Mouse (Mus musculus) midbrain, postnatal 0 days (tissue): ENCODE data around the gene Rad51b. TPM values are rescaled to one million over a fixed set of nuclear protein-coding genes. Genes with fewer than 3 reads are reported as not detected.

ENCODE experiments used
- ATAC-seq: fragments of 200-750 bp; cut with Nextera tagmentation; 2 replicates; pipeline ENCODE4 v1.8.0; 2017; ENCODE audit warnings: moderate number of reproducible peaks, mild to moderate bottlenecking, moderate TSS enrichment, moderate library complexity; ENCODE audit not compliant: low FRiP score
- DNase-seq: peaks from one replicate; pipeline ENCODE4 v3.0.0-alpha.2; 2015; ENCODE audit warnings: low spot score
- H3K27ac ChIP-seq: fragments of 300-500 bp; sonication (generic); 2 replicates; pipeline ENCODE4 v1.5.1; 2014; ENCODE audit warnings: low read depth, mild to moderate bottlenecking, low read length, mixed read lengths
- H3K27me3 ChIP-seq: fragments of 300-500 bp; sonication (generic); 2 replicates; pipeline ENCODE4 v1.6.1; 2014; ENCODE audit warnings: low read length, control low read depth, mixed read lengths; ENCODE audit not compliant: insufficient read depth
- H3K36me3 ChIP-seq: fragments of 300-500 bp; sonication (generic); 2 replicates; pipeline ENCODE4 v1.6.1; 2014; ENCODE audit warnings: low read length, control low read depth, mixed read lengths; ENCODE audit not compliant: insufficient read depth
- H3K4me1 ChIP-seq: fragments of 300-500 bp; sonication (generic); 2 replicates; pipeline ENCODE4 v1.6.1; 2014; ENCODE audit warnings: mild to moderate bottlenecking, control low read depth, antibody characterized with exemption, low read length, mixed read lengths; ENCODE audit not compliant: insufficient read depth
- H3K4me2 ChIP-seq: fragments of 300-500 bp; sonication (generic); 2 replicates; pipeline ENCODE4 v1.6.1; 2014; ENCODE audit warnings: low read depth, mild to moderate bottlenecking, low read length, mixed read lengths; ENCODE audit not compliant: poor library complexity, severe bottlenecking
- H3K4me3 ChIP-seq: fragments of 300-500 bp; sonication (generic); 2 replicates; pipeline ENCODE4 v1.5.1; 2014; ENCODE audit warnings: low read depth, mild to moderate bottlenecking, low read length, moderate library complexity
- H3K9ac ChIP-seq: fragments of 300-500 bp; sonication (generic); replicated peaks from 2 replicates; pipeline ENCODE4 v1.6.1; 2014; ENCODE audit warnings: mild to moderate bottlenecking, low read length, moderate library complexity, mixed read lengths; ENCODE audit not compliant: poor library complexity, severe bottlenecking
- H3K9me3 ChIP-seq: fragments of 300-500 bp; sonication (generic); 2 replicates; pipeline ENCODE4 v1.6.1; 2016; ENCODE audit warnings: low read length, control low read depth
- CTCF ChIP-seq: IDR thresholded peaks from 2 replicates; pipeline ENCODE4 v1.5.1; 2016; ENCODE audit warnings: antibody characterized with exemption, mild to moderate bottlenecking
- WGBS: fragments of 180-500 bp; shearing (Covaris S2); extraction: QIAGEN DNeasy Blood & Tissue Kit; methylation state at CpG from one replicate; pipeline ENCODE4 v1.1.7; 2014; 5-methylcytosine and 5-hydroxymethylcytosine counted together
- polyA plus RNA-seq: library from polyadenylated mRNA; unstranded; fragments of >200 nt; fragmentation: Nextera tagmentation; extraction: Ambion mirVana; gene quantifications from 2 replicates; pipeline ENCODE4 v1.2.1, GENCODE M21; 2015
- total RNA-seq: library from RNA; depleted of rRNA; stranded (reverse); fragments of >200 nt; gene quantifications from 2 replicates; pipeline ENCODE4 v1.2.3, GENCODE M21; 2014

Rad51b gene
- total and polyA plus RNA-seq, 2 experiments from 2014 or later = 0.22 to 0.74 TPM

DNA sequence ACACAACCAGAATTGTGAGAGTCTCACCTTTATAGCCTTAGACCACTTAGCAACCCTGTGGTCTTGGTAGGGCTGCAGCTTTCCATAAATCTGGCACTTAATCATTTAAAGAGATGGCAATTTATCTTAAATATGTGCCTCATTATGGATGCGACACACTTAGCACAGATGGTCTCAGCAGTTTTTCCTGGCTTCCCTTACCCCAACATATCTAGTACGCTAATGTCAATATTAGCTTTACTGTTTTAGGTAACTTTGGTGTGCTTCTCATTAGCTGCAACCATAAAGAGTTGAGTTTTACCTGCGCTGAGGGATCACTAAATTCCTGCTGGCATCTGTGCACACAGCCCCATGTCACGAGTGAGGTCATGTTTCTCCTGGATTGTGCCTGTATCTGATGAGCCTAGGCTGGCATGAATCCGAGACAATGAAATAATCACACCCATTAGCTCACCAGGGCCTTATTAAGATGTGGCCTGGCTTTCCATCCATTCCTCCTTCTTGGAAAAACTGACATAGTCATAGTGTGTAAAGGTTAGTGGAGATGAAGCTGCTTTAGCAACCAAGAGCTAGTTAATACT, 432.9 kb downstream of the Rad51b start:
- ATAC-seq (no peak), DNase-seq (no peak)
- H3K4me3 ChIP-seq = no peak overlapping the region
- H3K27me3 ChIP-seq = no peaks in the 10 kb centered on the region
- no peak for TF ChIP-seq CTCF
- peaks cover 8% of the 10 kb centered on the region; the same call in 1 of the 2 replicates for H3K9me3 ChIP-seq
- H3K9ac ChIP-seq = no peak overlapping the region
- no peaks in the 10 kb centered on the region for H3K36me3 ChIP-seq
- no peak overlapping the region for H3K27ac ChIP-seq
- 83% methylated on average over 5 of the region's 5 CpGs for WGBS
- no peak overlapping the region for H3K4me2 ChIP-seq
- H3K4me1 ChIP-seq = no peaks in the 10 kb centered on the region

DNA sequence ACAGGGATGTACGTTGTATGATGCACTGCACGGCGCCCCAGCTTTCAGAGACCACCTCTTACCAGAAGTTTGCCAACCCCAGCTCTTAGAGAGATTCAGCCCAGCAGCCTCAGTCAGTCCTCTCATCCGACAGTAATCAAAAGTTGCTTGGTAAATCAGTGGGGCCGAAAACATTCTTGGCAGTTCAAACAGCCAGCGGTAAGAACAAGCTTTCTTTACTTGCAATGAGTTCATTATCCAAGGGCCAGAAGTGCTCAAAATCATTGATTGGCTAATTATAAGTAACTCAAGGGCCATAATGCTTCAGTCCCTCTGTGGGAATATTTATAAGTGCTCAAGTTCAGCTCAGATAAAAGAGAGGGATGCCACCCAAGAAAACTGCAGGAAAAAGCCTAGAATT, 434.8 kb downstream of the Rad51b start:
- no peak for TF ChIP-seq CTCF
- Histone ChIP-seq H3K4me1 (no peaks in the 10 kb centered on the region), H3K4me3 (no peak overlapping the region), H3K36me3 (no peaks in the 10 kb centered on the region), H3K27me3 (no peaks in the 10 kb centered on the region), H3K27ac (no peak overlapping the region), H3K4me2 (no peak overlapping the region), H3K9me3 (peaks cover 8% of the 10 kb centered on the region; the same call in 1 of the 2 replicates), H3K9ac (no peak overlapping the region)
- DNase-seq (peak; percentile 49), ATAC-seq (no peak)
- 75% methylated on average over 6 of the region's 6 CpGs for WGBS

DNA sequence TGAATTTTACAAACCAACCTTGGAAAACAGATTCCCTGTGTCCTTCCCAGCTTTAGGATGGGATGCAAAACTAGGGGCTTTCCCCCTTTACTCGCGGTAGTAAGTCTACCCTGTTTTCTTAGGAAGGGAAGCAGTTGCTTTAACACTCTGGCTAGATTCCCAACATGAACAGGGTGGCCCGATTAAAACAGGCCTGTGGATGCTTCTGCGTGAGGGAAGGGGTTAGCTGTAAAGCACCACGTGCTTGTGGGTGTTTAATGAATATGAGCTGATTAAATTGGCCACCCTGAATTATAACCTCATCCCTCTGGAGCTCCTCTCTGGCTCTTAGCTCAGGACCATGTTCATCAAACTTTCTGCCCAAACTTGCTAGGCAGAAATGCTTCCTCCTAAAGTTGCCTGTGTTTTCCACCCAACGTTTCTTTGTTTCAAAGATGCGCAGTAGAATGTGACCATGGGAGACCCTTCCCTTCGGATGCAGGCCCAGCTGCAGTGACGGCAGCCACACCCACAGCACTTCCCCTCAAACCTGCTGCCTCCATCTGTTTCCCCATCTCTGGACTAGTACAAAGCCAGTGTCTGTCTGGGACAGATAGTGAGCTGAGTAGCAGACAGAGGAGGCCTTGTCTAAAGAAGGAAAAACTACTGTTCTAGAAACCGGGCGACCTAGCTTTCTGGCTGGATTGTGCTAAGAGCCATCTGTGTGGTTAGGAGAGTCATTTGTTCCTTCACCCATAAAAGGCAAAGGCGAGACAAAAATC, 435.5 kb downstream of the Rad51b start:
- no peak for ATAC-seq
- H3K27ac ChIP-seq = no peak overlapping the region; the same call in 1 of the 2 replicates

DNA sequence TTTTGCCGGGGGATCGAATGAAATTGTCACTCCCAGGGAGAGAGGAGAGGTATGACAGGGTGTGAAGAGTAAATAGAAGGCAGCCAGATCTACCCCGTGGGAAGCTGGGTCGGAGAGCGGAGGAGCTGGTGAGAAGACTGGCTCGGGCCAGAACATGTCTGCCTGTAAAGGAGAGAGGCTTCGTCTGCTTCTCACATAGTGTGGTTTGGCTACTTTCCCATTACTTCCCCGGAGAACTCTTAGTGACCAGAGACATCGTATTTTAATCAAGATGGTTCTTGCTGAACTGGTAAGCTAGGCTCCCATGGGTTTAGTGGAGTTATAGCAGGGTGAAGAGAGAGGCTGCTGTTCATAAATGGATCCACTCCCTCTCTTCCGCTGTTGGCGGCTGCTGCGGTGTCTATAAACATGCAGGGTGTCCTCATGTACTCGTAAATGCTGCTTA, 438.3 kb downstream of the Rad51b start:
- no peaks in the 10 kb centered on the region for H3K9me3 ChIP-seq
- H3K4me1 ChIP-seq = no peaks in the 10 kb centered on the region
- no peaks in the 10 kb centered on the region for H3K36me3 ChIP-seq
- DNase-seq (no peak), ATAC-seq (no peak)
- H3K4me2 ChIP-seq = no peak overlapping the region
- TF ChIP-seq CTCF = no peak
- WGBS = 73% methylated on average over 13 of the region's 13 CpGs
- no peaks in the 10 kb centered on the region for H3K27me3 ChIP-seq
- no peak overlapping the region for H3K27ac ChIP-seq
- H3K4me3 ChIP-seq = no peak overlapping the region
- no peak overlapping the region for H3K9ac ChIP-seq

More for the DNA sequence above, 435.5 kb downstream of the Rad51b start:
- DNase-seq = peak; percentile 69
- WGBS = 61% methylated on average over 12 of the region's 12 CpGs
- Histone ChIP-seq H3K36me3 (no peaks in the 10 kb centered on the region), H3K9ac (no peak overlapping the region), H3K4me1 (no peaks in the 10 kb centered on the region), H3K4me2 (no peak overlapping the region), H3K9me3 (peaks cover 8% of the 10 kb centered on the region; the same call in 1 of the 2 replicates), H3K4me3 (no peak overlapping the region), H3K27me3 (no peaks in the 10 kb centered on the region)
- TF ChIP-seq CTCF = no peak

DNA sequence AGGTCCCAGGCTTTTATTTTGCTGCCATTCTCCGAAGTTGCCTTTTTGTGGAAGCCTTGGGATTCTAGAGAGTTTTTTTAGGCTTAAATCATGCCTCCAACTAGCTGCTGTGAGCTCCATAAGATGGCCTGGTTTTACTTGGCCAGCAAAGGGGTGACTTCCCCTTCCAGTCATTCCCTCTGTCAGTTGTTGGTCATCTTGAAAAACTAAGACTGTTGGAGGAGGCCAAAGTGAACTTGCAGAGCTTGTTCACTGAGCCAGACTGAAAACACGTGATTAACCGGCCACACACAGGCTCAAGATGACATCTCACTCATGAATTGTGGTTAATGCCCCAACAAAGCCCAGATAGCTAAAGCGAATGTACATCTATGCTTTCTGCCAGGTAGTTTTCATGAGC, 438.8 kb downstream of the Rad51b start:
- Histone ChIP-seq H3K4me1 (no peaks in the 10 kb centered on the region), H3K9ac (no peak overlapping the region), H3K27ac (no peak overlapping the region), H3K9me3 (no peaks in the 10 kb centered on the region), H3K36me3 (no peaks in the 10 kb centered on the region), H3K27me3 (no peaks in the 10 kb centered on the region), H3K4me2 (no peak overlapping the region), H3K4me3 (no peak overlapping the region)
- no peak for TF ChIP-seq CTCF
- DNase-seq (no peak), ATAC-seq (no peak)
- 91% methylated on average over 4 of the region's 4 CpGs for WGBS

DNA sequence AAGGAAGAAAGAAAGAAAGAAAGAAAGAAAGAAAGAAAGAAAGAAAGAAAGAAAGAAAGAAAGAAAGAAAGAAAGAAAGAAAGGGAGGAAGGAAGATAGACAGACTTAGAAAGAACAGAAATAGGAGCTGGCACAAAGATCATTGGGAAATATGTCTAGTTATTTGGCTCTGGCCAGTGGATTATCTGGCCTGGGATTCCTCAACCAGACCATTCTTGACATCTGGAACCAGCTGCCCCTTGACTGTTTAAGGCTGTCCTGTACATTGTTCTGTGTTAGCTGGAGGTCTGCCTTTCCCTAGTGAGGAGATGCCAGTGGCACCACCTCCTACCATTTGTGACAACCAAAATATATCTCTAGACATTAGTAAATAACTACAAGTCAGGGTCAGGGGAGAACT, 441.6 kb downstream of the Rad51b start:
- ATAC-seq = no peak
- no peaks in the 10 kb centered on the region; the same call in 1 of the 2 replicates for H3K4me1 ChIP-seq

More for the DNA sequence above, 441.6 kb downstream of the Rad51b start:
- Histone ChIP-seq H3K4me3 (no peak overlapping the region), H3K9me3 (no peaks in the 10 kb centered on the region), H3K4me2 (no peak overlapping the region), H3K27me3 (no peaks in the 10 kb centered on the region), H3K36me3 (no peaks in the 10 kb centered on the region), H3K9ac (no peak overlapping the region), H3K27ac (no peak overlapping the region)
- no peak for DNase-seq
- no peak for TF ChIP-seq CTCF
